Mouse (Mus musculus): ENCODE measurements around the gene Calm1. TPM values are rescaled to one million over a fixed set of nuclear protein-coding genes. Genes with fewer than 3 reads are reported as not detected.

Gene Calm1
- polyA plus RNA-seq, 1 experiment from 2014 or later: 1,668 TPM

GRCm38 (mm10) chr12:100234919-100235318 lies 35.7 kb downstream of the Calm1 start:
- Histone ChIP-seq H3K4me3 (ENCODE audit: low read depth, low read length) (no peak overlapping the region), H3K9ac (replicated peaks; ENCODE audit: low read depth, low read length) (no peak overlapping the region), H3K4me1 (ENCODE audit: control insufficient read depth, insufficient read depth, low read length) (no peaks in the 10 kb centered on the region), H3K36me3 (ENCODE audit: control insufficient read depth, insufficient read depth, low read length) (no peaks in the 10 kb centered on the region), H3K9me3 (ENCODE audit: control insufficient read depth, low read depth, low read length) (0 out of 2 replicates have a peak, but pooled peaks cover 5% of the 10 kb centered on the region), H3K4me2 (replicated peaks; ENCODE audit: low read depth, low read length) (no peak overlapping the region), H3K27me3 (ENCODE audit: control insufficient read depth, insufficient read depth, low read length) (no peaks in the 10 kb centered on the region), H3K27ac (ENCODE audit: low read length) (no peak overlapping the region)
- whole genome bisulfite sequencing: 76% methylated on average over 7 of the region's 7 CpGs
- ATAC-seq (ENCODE audit: insufficient number of reproducible peaks, insufficient read depth, low FRiP score, low read depth): no peak

GRCm38 (mm10) chr12:100235423-100235822 lies 36.2 kb downstream of the Calm1 start:
- H3K4me1 ChIP-seq (ENCODE audit: control insufficient read depth, insufficient read depth, low read length): no peaks in the 10 kb centered on the region
- ATAC-seq (ENCODE audit: insufficient number of reproducible peaks, insufficient read depth, low FRiP score, low read depth): no peak
- H3K4me3 ChIP-seq (ENCODE audit: low read depth, low read length): no peak overlapping the region
- no peak overlapping the region for H3K9ac ChIP-seq (replicated peaks; ENCODE audit: low read depth, low read length)
- no peak overlapping the region for H3K4me2 ChIP-seq (replicated peaks; ENCODE audit: low read depth, low read length)
- no peaks in the 10 kb centered on the region for H3K27me3 ChIP-seq (ENCODE audit: control insufficient read depth, insufficient read depth, low read length)
- no peaks in the 10 kb centered on the region for H3K36me3 ChIP-seq (ENCODE audit: control insufficient read depth, insufficient read depth, low read length)
- 36% methylated on average over 5 of the region's 5 CpGs for WGBS
- H3K27ac ChIP-seq (ENCODE audit: low read length): no peak overlapping the region
- H3K9me3 ChIP-seq (ENCODE audit: control insufficient read depth, low read depth, low read length): 0 out of 2 replicates have a peak, but pooled peaks cover 5% of the 10 kb centered on the region

DNA sequence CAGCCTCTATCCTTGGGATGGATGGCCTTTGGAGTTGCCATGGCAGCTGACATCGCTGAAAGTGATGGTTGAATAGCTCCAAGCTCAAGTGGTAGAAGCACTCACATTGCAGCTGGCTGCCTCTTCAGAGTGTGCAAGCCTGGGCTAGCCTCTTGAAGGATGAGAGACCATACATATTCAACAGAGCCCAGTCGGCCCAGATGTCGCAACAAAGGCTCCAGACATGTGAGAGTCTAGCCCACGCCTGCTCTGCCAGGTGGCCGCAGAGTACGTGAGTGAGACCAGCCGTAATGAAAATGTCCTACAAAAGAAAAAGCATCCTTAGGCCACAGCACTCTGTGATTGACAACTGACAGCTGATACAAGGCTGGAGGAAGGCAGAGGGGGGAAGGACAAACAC lies 40.2 kb downstream of the Calm1 start:
- no peaks in the 10 kb centered on the region for H3K9me3 ChIP-seq (ENCODE audit: control insufficient read depth, low read depth, low read length)
- ATAC-seq (ENCODE audit: insufficient number of reproducible peaks, insufficient read depth, low FRiP score, low read depth): no peak
- no peak overlapping the region for H3K27ac ChIP-seq (ENCODE audit: low read length)
- WGBS: 75% methylated on average over 7 of the region's 7 CpGs
- H3K36me3 ChIP-seq (ENCODE audit: control insufficient read depth, insufficient read depth, low read length): no peaks in the 10 kb centered on the region
- no peaks in the 10 kb centered on the region for H3K27me3 ChIP-seq (ENCODE audit: control insufficient read depth, insufficient read depth, low read length)
- H3K4me1 ChIP-seq (ENCODE audit: control insufficient read depth, insufficient read depth, low read length): no peaks in the 10 kb centered on the region
- no peak overlapping the region for H3K4me3 ChIP-seq (ENCODE audit: low read depth, low read length)
- H3K9ac ChIP-seq (replicated peaks; ENCODE audit: low read depth, low read length): no peak overlapping the region
- no peak overlapping the region for H3K4me2 ChIP-seq (replicated peaks; ENCODE audit: low read depth, low read length)

GRCm38 (mm10) chr12:100239807-100240206 lies 40.6 kb downstream of the Calm1 start:
- H3K9me3 ChIP-seq (ENCODE audit: control insufficient read depth, low read depth, low read length): no peaks in the 10 kb centered on the region
- H3K9ac ChIP-seq (replicated peaks; ENCODE audit: low read depth, low read length): no peak overlapping the region
- ATAC-seq (ENCODE audit: insufficient number of reproducible peaks, insufficient read depth, low FRiP score, low read depth): no peak
- H3K4me3 ChIP-seq (ENCODE audit: low read depth, low read length): no peak overlapping the region
- H3K4me2 ChIP-seq (replicated peaks; ENCODE audit: low read depth, low read length): no peak overlapping the region
- 65% methylated on average over 6 of the region's 6 CpGs for WGBS
- no peak overlapping the region for H3K27ac ChIP-seq (ENCODE audit: low read length)
- H3K27me3 ChIP-seq (ENCODE audit: control insufficient read depth, insufficient read depth, low read length): no peaks in the 10 kb centered on the region
- H3K4me1 ChIP-seq (ENCODE audit: control insufficient read depth, insufficient read depth, low read length): no peaks in the 10 kb centered on the region
- no peaks in the 10 kb centered on the region for H3K36me3 ChIP-seq (ENCODE audit: control insufficient read depth, insufficient read depth, low read length)

DNA sequence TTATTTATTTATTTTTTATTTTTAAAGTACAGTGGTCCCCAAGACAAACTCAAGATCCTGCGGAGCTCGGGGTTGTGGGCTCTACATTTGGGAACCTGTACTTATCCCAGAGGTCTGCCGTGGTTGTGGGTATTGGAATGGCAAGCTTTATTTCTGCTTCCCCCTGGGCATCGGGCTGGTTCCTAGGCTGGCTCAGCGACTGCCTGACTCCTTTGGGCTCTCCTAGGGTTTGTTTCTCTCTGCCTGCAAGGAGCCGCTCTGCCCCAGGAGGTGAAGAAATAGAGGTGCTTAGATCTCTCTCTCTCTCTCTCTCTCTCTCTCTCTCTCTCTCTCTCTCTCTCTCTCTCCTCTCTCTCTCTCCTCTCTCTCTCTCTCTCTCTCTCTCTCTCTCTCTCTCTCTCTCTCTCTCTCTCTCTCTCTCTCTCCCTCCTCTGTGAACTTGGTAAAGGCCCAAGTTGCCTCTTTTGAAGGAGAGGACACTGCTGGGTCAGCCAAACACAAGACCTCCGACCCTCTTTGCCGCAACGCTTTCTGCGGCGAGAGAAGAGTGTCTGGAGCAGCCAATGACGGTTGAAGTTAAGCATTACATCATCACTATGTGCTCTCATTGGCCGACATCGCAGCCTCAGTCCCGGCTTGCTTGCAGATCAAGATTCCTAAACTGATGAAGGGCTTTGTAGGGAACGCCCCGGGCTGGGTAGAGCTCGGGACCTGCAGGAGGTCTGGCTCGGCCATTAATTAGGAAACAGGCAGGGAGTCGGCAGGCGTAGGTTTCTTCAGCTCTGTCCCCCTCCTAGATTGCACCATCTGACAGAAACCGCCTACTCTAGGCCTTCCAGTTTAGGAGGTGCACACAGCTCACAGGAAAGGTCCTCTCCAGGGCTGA lies 42.9 kb downstream of the Calm1 start:
- Histone ChIP-seq H3K9me3 (ENCODE audit: control insufficient read depth, low read depth, low read length) (no peaks in the 10 kb centered on the region), H3K27ac (ENCODE audit: low read length) (no peak overlapping the region), H3K4me3 (ENCODE audit: low read depth, low read length) (0 out of 2 replicates have a peak overlapping the region, but pooled peaks have one; percentile 2), H3K4me2 (replicated peaks; ENCODE audit: low read depth, low read length) (peak overlapping the region; percentile 43), H3K4me1 (ENCODE audit: control insufficient read depth, insufficient read depth, low read length) (no peaks in the 10 kb centered on the region), H3K27me3 (ENCODE audit: control insufficient read depth, insufficient read depth, low read length) (no peaks in the 10 kb centered on the region), H3K9ac (replicated peaks; ENCODE audit: low read depth, low read length) (no peak overlapping the region), H3K36me3 (ENCODE audit: control insufficient read depth, insufficient read depth, low read length) (no peaks in the 10 kb centered on the region)
- ATAC-seq (ENCODE audit: insufficient number of reproducible peaks, insufficient read depth, low FRiP score, low read depth): peak; percentile 92
- 9% methylated on average over 22 of the region's 22 CpGs for WGBS

- Histone ChIP-seq H3K27ac (ENCODE audit: low read length) (no peak overlapping the region), H3K4me2 (replicated peaks; ENCODE audit: low read depth, low read length) (no peak overlapping the region), H3K4me1 (ENCODE audit: control insufficient read depth, insufficient read depth, low read length) (no peaks in the 10 kb centered on the region), H3K9me3 (ENCODE audit: control insufficient read depth, low read depth, low read length) (no peaks in the 10 kb centered on the region), H3K9ac (replicated peaks; ENCODE audit: low read depth, low read length) (no peak overlapping the region), H3K36me3 (ENCODE audit: control insufficient read depth, insufficient read depth, low read length) (no peaks in the 10 kb centered on the region), H3K4me3 (ENCODE audit: low read depth, low read length) (no peak overlapping the region), H3K27me3 (ENCODE audit: control insufficient read depth, insufficient read depth, low read length) (no peaks in the 10 kb centered on the region)
- 47% methylated on average over 5 of the region's 5 CpGs for WGBS
- no peak for ATAC-seq (ENCODE audit: insufficient number of reproducible peaks, insufficient read depth, low FRiP score, low read depth)
Observed at GRCm38 (mm10) chr12:100244580-100244979, 45.3 kb downstream of the Calm1 start.

DNA sequence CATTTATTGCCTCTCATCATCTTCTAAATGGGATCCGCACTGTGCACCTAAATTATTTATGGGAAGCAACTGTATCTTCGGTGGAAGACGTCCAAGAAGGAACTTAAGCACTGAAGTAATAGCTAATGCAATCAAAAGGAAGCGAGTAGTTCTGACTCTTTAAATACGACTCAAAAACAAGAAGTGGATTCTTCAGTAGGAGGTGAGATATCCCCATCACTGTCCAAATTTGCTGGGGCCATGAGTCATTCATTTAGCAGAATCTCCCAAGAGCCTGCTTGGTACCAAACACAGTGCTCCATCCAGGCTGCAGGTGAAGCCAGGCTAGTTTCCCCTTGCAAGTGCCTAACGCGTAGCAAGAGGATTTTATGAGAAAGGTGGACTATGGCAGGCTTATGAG lies 49.9 kb downstream of the Calm1 start:
- Histone ChIP-seq H3K36me3 (ENCODE audit: control insufficient read depth, insufficient read depth, low read length) (no peaks in the 10 kb centered on the region), H3K4me2 (replicated peaks; ENCODE audit: low read depth, low read length) (no peak overlapping the region), H3K4me3 (ENCODE audit: low read depth, low read length) (no peak overlapping the region), H3K27ac (ENCODE audit: low read length) (no peak overlapping the region), H3K9ac (replicated peaks; ENCODE audit: low read depth, low read length) (no peak overlapping the region), H3K9me3 (ENCODE audit: control insufficient read depth, low read depth, low read length) (no peaks in the 10 kb centered on the region), H3K27me3 (ENCODE audit: control insufficient read depth, insufficient read depth, low read length) (no peaks in the 10 kb centered on the region), H3K4me1 (ENCODE audit: control insufficient read depth, insufficient read depth, low read length) (no peaks in the 10 kb centered on the region)
- no peak for ATAC-seq (ENCODE audit: insufficient number of reproducible peaks, insufficient read depth, low FRiP score, low read depth)
- 87% methylated on average over 7 of the region's 7 CpGs for WGBS

DNA sequence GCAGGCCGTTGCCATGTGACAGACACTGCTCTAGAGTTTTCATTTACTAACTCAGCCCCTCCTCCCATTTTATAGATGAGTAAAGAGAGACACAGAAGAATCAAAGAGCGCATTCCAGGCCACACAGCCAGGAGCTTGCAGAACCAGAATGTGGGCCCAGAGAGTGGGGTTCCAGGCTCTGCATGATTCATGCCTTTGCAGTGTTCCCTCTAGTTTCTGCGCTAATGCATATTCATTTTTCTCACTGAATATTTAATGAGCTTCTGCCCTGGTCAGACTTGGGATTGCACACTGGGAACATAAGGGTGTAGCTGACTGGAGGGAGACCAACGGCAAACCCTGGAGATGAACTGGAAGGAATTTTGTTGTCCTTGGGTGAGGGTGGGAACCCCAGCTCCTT lies 55.2 kb downstream of the Calm1 start:
- H3K27me3 ChIP-seq (ENCODE audit: control insufficient read depth, insufficient read depth, low read length): no peaks in the 10 kb centered on the region
- ATAC-seq (ENCODE audit: insufficient number of reproducible peaks, insufficient read depth, low FRiP score, low read depth): no peak
- H3K36me3 ChIP-seq (ENCODE audit: control insufficient read depth, insufficient read depth, low read length): no peaks in the 10 kb centered on the region
- 81% methylated on average over 4 of the region's 4 CpGs for WGBS
- H3K4me3 ChIP-seq (ENCODE audit: low read depth, low read length): no peak overlapping the region
- H3K27ac ChIP-seq (ENCODE audit: low read length): no peak overlapping the region
- no peak overlapping the region for H3K9ac ChIP-seq (replicated peaks; ENCODE audit: low read depth, low read length)
- no peaks in the 10 kb centered on the region for H3K9me3 ChIP-seq (ENCODE audit: control insufficient read depth, low read depth, low read length)
- no peaks in the 10 kb centered on the region for H3K4me1 ChIP-seq (ENCODE audit: control insufficient read depth, insufficient read depth, low read length)
- H3K4me2 ChIP-seq (replicated peaks; ENCODE audit: low read depth, low read length): no peak overlapping the region

Measured in stomach, embryonic 14.5 days (tissue).